Mouse (Mus musculus): ENCODE measurements around the gene Thbs2. TPM values are rescaled to one million over a fixed set of nuclear protein-coding genes. Genes with fewer than 3 reads are reported as not detected.
A peak's percentile ranks its signal among the peaks of the same experiment; 100 is the strongest.
"Not testable (repeated sequence)": the region's sequence is repeated elsewhere in the genome, so short reads cannot be mapped to it uniquely, and the experiment has no call there.

The Thbs2 gene
- polyA plus RNA-seq, 1 experiment from 2014 or later = 27.3 TPM

- Histone ChIP-seq H3K9me3 (no peaks in the 10 kb centered on the region), H3K4me1 (peaks cover 15% of the 10 kb centered on the region), H3K4me3 (no peak overlapping the region), H3K9ac (no peak overlapping the region), H3K4me2 (no peak overlapping the region), H3K27me3 (no peaks in the 10 kb centered on the region), H3K36me3 (no peaks in the 10 kb centered on the region), H3K27ac (no peak overlapping the region)
- ATAC-seq (ENCODE audit: borderline replicate concordance, extremely low read depth, low FRiP score, low TSS enrichment) = no peak
- 54% methylated on average over 4 of the region's 4 CpGs for WGBS
Observed at GRCm38 (mm10) chr17:14628901-14629300, 65.1 kb downstream of the Thbs2 start.

- Histone ChIP-seq H3K9me3 (no peaks in the 10 kb centered on the region), H3K4me1 (peaks cover 15% of the 10 kb centered on the region), H3K9ac (no peak overlapping the region), H3K4me2 (no peak overlapping the region), H3K36me3 (no peaks in the 10 kb centered on the region), H3K27me3 (no peaks in the 10 kb centered on the region), H3K4me3 (no peak overlapping the region), H3K27ac (no peak overlapping the region)
- no peak for ATAC-seq (ENCODE audit: borderline replicate concordance, extremely low read depth, low FRiP score, low TSS enrichment)
- WGBS = 83% methylated on average over 12 of the region's 12 CpGs
Observed at GRCm38 (mm10) chr17:14627828-14628338, 66.2 kb downstream of the Thbs2 start.

GRCm38 (mm10) chr17:14624433-14624832 is 69.6 kb downstream of the Thbs2 start:
- H3K9me3 ChIP-seq = no peaks in the 10 kb centered on the region
- no peak overlapping the region for H3K9ac ChIP-seq
- no peaks in the 10 kb centered on the region for H3K27me3 ChIP-seq
- no peaks in the 10 kb centered on the region for H3K36me3 ChIP-seq
- 18% methylated on average over 8 of the region's 8 CpGs for WGBS
- ATAC-seq (ENCODE audit: borderline replicate concordance, extremely low read depth, low FRiP score, low TSS enrichment) = no peak
- no peak overlapping the region for H3K4me3 ChIP-seq
- peak overlapping the region; percentile 36 for H3K4me2 ChIP-seq
- peaks cover 15% of the 10 kb centered on the region for H3K4me1 ChIP-seq
- no peak overlapping the region for H3K27ac ChIP-seq

GRCm38 (mm10) chr17:14621006-14621405 is 73.0 kb downstream of the Thbs2 start:
- H3K36me3 ChIP-seq, H3K27me3 ChIP-seq: not testable (repeated sequence)

GRCm38 (mm10) chr17:14620037-14620436 is 74.0 kb downstream of the Thbs2 start:
- H3K36me3 ChIP-seq = no peaks in the 10 kb centered on the region
- H3K27ac ChIP-seq = no peak overlapping the region
- H3K4me3 ChIP-seq = no peak overlapping the region
- H3K4me1 ChIP-seq = peaks cover 10% of the 10 kb centered on the region
- no peaks in the 10 kb centered on the region for H3K9me3 ChIP-seq
- no peak for ATAC-seq (ENCODE audit: borderline replicate concordance, extremely low read depth, low FRiP score, low TSS enrichment)
- WGBS = 70% methylated on average over 3 of the region's 3 CpGs
- no peaks in the 10 kb centered on the region for H3K27me3 ChIP-seq
- no peak overlapping the region for H3K9ac ChIP-seq
- H3K4me2 ChIP-seq = no peak overlapping the region

More at GRCm38 (mm10) chr17:14621006-14621405, 73.0 kb downstream of the Thbs2 start:
- H3K9ac ChIP-seq; H3K4me2 ChIP-seq; ATAC-seq (ENCODE audit: borderline replicate concordance, extremely low read depth, low FRiP score, low TSS enrichment); H3K9me3 ChIP-seq; H3K27ac ChIP-seq; H3K4me3 ChIP-seq; H3K4me1 ChIP-seq: not testable (repeated sequence)

GRCm38 (mm10) chr17:14619038-14619437 is 75.0 kb downstream of the Thbs2 start:
- no peak overlapping the region for H3K4me3 ChIP-seq
- 0 out of 2 replicates have a peak, but pooled peaks have one; percentile 14 for ATAC-seq (ENCODE audit: borderline replicate concordance, extremely low read depth, low FRiP score, low TSS enrichment)

More at GRCm38 (mm10) chr17:14619038-14619437, 75.0 kb downstream of the Thbs2 start:
- 54% methylated on average over 4 of the region's 4 CpGs for WGBS
- Histone ChIP-seq H3K27me3 (no peaks in the 10 kb centered on the region), H3K36me3 (no peaks in the 10 kb centered on the region), H3K4me1 (peaks cover 4% of the 10 kb centered on the region; the same call in 1 of the 2 replicates), H3K9me3 (no peaks in the 10 kb centered on the region), H3K27ac (no peak overlapping the region), H3K9ac (no peak overlapping the region), H3K4me2 (no peak overlapping the region)

Other genes with a start within 250 kb of the Thbs2 start
- 8.2 and 8.6 TPM in 2 replicates for gene Wdr27, start 248.9 kb upstream of the Thbs2 start, polyA plus RNA-seq (2015; fragmentation: Nextera tagmentation; extraction: Ambion mirVana)
- gene 1600012H06Rik, start 248.9 kb upstream of the Thbs2 start, polyA plus RNA-seq (2015; fragmentation: Nextera tagmentation; extraction: Ambion mirVana) = 35.6 and 38.2 TPM in 2 replicates

Data from lung, embryonic 15.5 days (tissue).